Mouse (Mus musculus): Measurements from ENCODE around the gene Banp.

The Banp gene

GRCm38 (mm10) chr8:121949222-121949800 is at the start of gene Banp:
TSS of gene Banp (plus strand) at chr8:121949750.
- DNase-seq (ENCODE audit: low read depth) = no peak

- DNase-seq (ENCODE audit: low read depth) = no peak
These were observed 47.9 kb upstream of the Banp start for GRCm38 (mm10) chr8:121901498-121902236.

- no peak for DNase-seq (ENCODE audit: low read depth)
These were observed 45.6 kb upstream of the Banp start for GRCm38 (mm10) chr8:121903977-121904376.

- DNase-seq (ENCODE audit: low read depth) = no peak
These were observed 44.6 kb upstream of the Banp start for GRCm38 (mm10) chr8:121904999-121905398.

- DNase-seq (ENCODE audit: low read depth) = no peak
These were observed 44.1 kb upstream of the Banp start for GRCm38 (mm10) chr8:121905420-121905819.

- DNase-seq (ENCODE audit: low read depth) = no peak
These were observed 43.7 kb upstream of the Banp start for GRCm38 (mm10) chr8:121905864-121906263.

- DNase-seq (ENCODE audit: low read depth) = peak; percentile 79
These were observed 42.7 kb upstream of the Banp start for GRCm38 (mm10) chr8:121906542-121907512.

- peak; percentile 98 for DNase-seq (ENCODE audit: low read depth)
These were observed 41.8 kb upstream of the Banp start, which contains the start of gene Slc7a5 for GRCm38 (mm10) chr8:121907587-121908248. TSS of gene Slc7a5 (minus strand) at chr8:121907694.

- DNase-seq (ENCODE audit: low read depth) = no peak
These were observed 41.0 kb upstream of the Banp start for GRCm38 (mm10) chr8:121908378-121909147.

- DNase-seq (ENCODE audit: low read depth) = peak; percentile 34
These were observed 40.4 kb upstream of the Banp start for GRCm38 (mm10) chr8:121909148-121909541.

GRCm38 (mm10) chr8:121909663-121910062 is 39.9 kb upstream of the Banp start:
- DNase-seq (ENCODE audit: low read depth) = peak; percentile 94

GRCm38 (mm10) chr8:121911400-121911799 is 38.1 kb upstream of the Banp start:
- DNase-seq (ENCODE audit: low read depth) = no peak

GRCm38 (mm10) chr8:121911987-121912386 is 37.6 kb upstream of the Banp start:
- DNase-seq (ENCODE audit: low read depth) = no peak

GRCm38 (mm10) chr8:121912831-121913230 is 36.7 kb upstream of the Banp start:
- no peak for DNase-seq (ENCODE audit: low read depth)

- DNase-seq (ENCODE audit: low read depth) = no peak
These were observed 36.2 kb upstream of the Banp start for GRCm38 (mm10) chr8:121913378-121913777.

GRCm38 (mm10) chr8:121919158-121919557 is 30.4 kb upstream of the Banp start:
- no peak for DNase-seq (ENCODE audit: low read depth)

- no peak for DNase-seq (ENCODE audit: low read depth)
These were observed 29.8 kb upstream of the Banp start for GRCm38 (mm10) chr8:121919731-121920130.

- DNase-seq (ENCODE audit: low read depth) = no peak
These were observed 28.0 kb upstream of the Banp start for GRCm38 (mm10) chr8:121921582-121921981.

GRCm38 (mm10) chr8:121922101-121922500 is 27.4 kb upstream of the Banp start:
- no peak for DNase-seq (ENCODE audit: low read depth)

- no peak for DNase-seq (ENCODE audit: low read depth)
These were observed 24.9 kb upstream of the Banp start for GRCm38 (mm10) chr8:121924681-121925080.

- DNase-seq (ENCODE audit: low read depth) = peak; percentile 86
These were observed 23.9 kb upstream of the Banp start for GRCm38 (mm10) chr8:121925624-121926023.
